Mouse (Mus musculus): ENCODE measurements around the gene Wfdc16. TPM values are rescaled to one million over a fixed set of nuclear protein-coding genes. Genes with fewer than 3 reads are reported as not detected.
A peak's percentile ranks its signal among the peaks of the same experiment; 100 is the strongest.

Wfdc16 gene
- total and polyA plus RNA-seq, 2 experiments, result 0.07 TPM; not detected in 1

DNA sequence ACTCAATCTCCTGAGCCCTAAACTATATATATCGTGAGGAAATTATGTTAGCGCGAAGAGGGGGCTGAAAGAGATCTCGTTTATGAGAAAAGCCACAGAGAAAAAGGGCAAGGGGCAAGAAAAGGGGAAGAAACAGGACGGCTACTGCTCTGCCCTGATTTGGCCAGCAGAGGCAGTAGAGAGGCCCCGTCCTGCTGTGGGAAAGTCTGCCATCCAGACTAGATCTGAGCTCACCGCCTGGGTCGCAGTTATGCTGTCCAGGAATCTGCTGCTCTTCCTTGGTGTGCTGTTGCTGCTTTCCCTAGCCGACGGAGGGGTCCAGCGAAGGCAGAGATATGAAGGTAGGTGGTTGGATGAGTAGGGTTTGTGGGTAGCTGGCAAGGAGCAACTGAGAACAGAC lies 17.3 kb upstream of the Wfdc16 start, which contains the start of gene Wfdc10:
Gene Wfdc10, plus strand, starts transcription at position 189 of the 400 bp plus-strand sequence.
- H3K9ac ChIP-seq (ENCODE audit: low read depth, low read length), result no peak within 1 kb of the TSS
- DNase-seq (ENCODE audit: extremely low read depth, low read depth, low spot score), result no peak
- TF ChIP-seq POLR2A (IDR thresholded peaks at IDR 0.05; ENCODE audit: extremely low read depth, insufficient read depth, low read length) (no peak), CTCF (IDR thresholded peaks at IDR 0.05; ENCODE audit: low read depth, low read length) (peak; percentile 82)
- no peaks in the 10 kb centered on the region for H3K27me3 ChIP-seq (ENCODE audit: control insufficient read depth, insufficient read depth, low read length)
- no peaks in the 10 kb centered on the region for H3K79me2 ChIP-seq (ENCODE audit: control insufficient read depth, insufficient read depth, low read length)
- H3K4me1 ChIP-seq (ENCODE audit: control insufficient read depth, insufficient read depth, low read length), result no peaks in the 10 kb centered on the region
- H3K4me3 ChIP-seq (ENCODE audit: insufficient read depth, low read depth, low read length), result no peak within 1 kb of the TSS
- H3K36me3 ChIP-seq (ENCODE audit: control insufficient read depth, insufficient read depth, low read length), result no peaks in the 10 kb centered on the region
- H3K27ac ChIP-seq (replicated peaks; ENCODE audit: insufficient read depth, low read depth, low read length), result no peak within 1 kb of the TSS
- 17% methylated on average over 11 of the region's 11 CpGs for WGBS

DNA sequence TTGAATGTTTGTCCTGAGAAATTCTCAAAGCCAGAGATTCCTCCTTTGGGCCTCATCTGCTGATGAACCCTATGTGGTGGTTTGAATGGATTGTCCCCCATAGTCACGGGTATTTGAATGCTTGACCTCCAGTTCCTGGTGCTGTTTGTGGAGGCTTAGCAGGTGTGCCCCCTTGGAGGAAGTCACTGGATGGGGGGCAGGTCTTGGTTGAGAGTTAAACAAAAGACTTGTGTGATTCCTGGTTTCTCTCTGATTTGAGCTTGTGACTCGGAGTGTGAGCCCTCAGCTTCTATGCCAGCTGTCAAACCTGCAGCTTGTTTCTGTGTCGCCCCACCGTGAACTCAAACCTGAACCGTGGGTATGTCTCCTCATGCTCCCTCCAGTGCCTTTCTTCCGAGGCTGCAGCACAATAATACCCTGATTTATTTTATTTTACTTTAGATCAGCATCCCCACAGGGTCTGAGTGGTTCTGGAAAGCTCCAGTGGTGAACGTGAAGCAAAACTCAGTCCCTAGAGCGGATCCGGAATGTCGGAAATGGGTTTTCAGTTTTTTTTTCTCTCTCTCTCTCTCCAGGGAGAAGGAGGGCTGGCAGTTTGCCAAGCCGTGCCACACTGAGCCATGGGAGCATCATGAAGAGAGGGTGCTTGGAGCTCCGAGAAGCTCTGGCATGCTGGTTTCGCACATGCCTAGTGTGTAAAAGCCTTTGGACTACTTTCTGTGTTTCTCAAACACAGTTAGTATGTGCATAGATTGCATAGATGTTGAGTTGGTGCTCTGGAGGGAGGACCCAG lies 3.5 kb upstream of the Wfdc16 start:
- 87% methylated on average over 13 of the region's 13 CpGs for WGBS
- TF ChIP-seq POLR2A (IDR thresholded peaks at IDR 0.05; ENCODE audit: extremely low read depth, insufficient read depth, low read length) (no peak), CTCF (IDR thresholded peaks at IDR 0.05; ENCODE audit: low read depth, low read length) (no peak)

DNA sequence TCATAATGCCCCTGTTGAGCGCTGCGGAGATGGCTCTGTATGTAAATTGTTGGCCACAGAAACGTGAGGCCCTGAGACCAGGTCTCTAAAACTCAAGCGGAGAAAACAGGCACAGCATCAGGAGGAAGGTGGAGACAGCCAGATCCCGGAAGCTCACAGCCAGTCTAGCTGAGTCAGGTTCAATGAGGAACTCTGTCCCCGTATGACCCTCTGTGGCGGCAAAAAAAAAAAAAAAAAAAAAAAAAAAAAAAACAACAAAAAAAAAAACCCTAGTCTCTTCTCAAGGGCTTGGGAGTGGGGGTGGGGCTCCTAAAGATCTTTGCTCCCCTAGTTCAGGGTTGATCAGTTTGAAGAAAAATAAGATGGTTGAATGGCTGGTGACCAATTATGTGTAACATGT lies 2.5 kb upstream of the Wfdc16 start:
- H3K36me3 ChIP-seq (ENCODE audit: control insufficient read depth, insufficient read depth, low read length), result no peaks in the 10 kb centered on the region
- DNase-seq (ENCODE audit: extremely low read depth, low read depth, low spot score), result peak; percentile 16
- no peaks in the 10 kb centered on the region for H3K79me2 ChIP-seq (ENCODE audit: control insufficient read depth, insufficient read depth, low read length)
- TF ChIP-seq CTCF (IDR thresholded peaks at IDR 0.05; ENCODE audit: low read depth, low read length), result no peak
- H3K4me1 ChIP-seq (ENCODE audit: control insufficient read depth, insufficient read depth, low read length), result no peaks in the 10 kb centered on the region
- H3K4me3 ChIP-seq (ENCODE audit: insufficient read depth, low read depth, low read length), result no peak overlapping the region
- no peak overlapping the region for H3K27ac ChIP-seq (replicated peaks; ENCODE audit: insufficient read depth, low read depth, low read length)
- H3K27me3 ChIP-seq (ENCODE audit: control insufficient read depth, insufficient read depth, low read length), result no peaks in the 10 kb centered on the region
- 63% methylated on average over 7 of the region's 7 CpGs for WGBS
- H3K9ac ChIP-seq (ENCODE audit: low read depth, low read length), result no peak overlapping the region

More for the DNA sequence above, 3.5 kb upstream of the Wfdc16 start:
- H3K36me3 ChIP-seq (ENCODE audit: control insufficient read depth, insufficient read depth, low read length), result no peaks in the 10 kb centered on the region
- no peak overlapping the region for H3K9ac ChIP-seq (ENCODE audit: low read depth, low read length)
- H3K27me3 ChIP-seq (ENCODE audit: control insufficient read depth, insufficient read depth, low read length), result no peaks in the 10 kb centered on the region
- no peak for DNase-seq (ENCODE audit: extremely low read depth, low read depth, low spot score)
- no peak overlapping the region for H3K27ac ChIP-seq (replicated peaks; ENCODE audit: insufficient read depth, low read depth, low read length)
- no peak overlapping the region for H3K4me3 ChIP-seq (ENCODE audit: insufficient read depth, low read depth, low read length)
- no peaks in the 10 kb centered on the region for H3K79me2 ChIP-seq (ENCODE audit: control insufficient read depth, insufficient read depth, low read length)
- no peaks in the 10 kb centered on the region for H3K4me1 ChIP-seq (ENCODE audit: control insufficient read depth, insufficient read depth, low read length)

DNA sequence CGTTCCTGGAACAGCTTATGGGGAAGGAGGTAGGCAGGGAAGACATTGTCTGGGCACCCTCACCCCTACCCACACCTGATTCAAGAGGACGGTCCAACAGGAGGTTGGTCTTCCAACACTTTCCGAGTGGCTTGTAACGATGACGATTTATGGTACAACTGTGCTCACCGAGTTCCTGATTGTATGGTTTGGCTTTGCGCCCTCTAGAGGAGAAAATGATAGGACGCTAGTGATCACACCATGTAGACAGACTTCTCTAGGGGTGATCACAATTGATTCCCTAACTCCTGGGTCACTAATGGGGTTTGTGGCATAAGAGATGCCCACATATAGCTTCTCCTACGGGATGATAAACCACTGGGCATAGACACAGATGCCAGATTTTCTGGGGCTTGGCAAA lies 3.3 kb downstream of the Wfdc16 start:
- Histone ChIP-seq H3K79me2 (ENCODE audit: control insufficient read depth, insufficient read depth, low read length) (no peaks in the 10 kb centered on the region), H3K27me3 (ENCODE audit: control insufficient read depth, insufficient read depth, low read length) (no peaks in the 10 kb centered on the region), H3K4me3 (ENCODE audit: insufficient read depth, low read depth, low read length) (no peak overlapping the region), H3K9ac (ENCODE audit: low read depth, low read length) (no peak overlapping the region), H3K4me1 (ENCODE audit: control insufficient read depth, insufficient read depth, low read length) (no peaks in the 10 kb centered on the region), H3K27ac (replicated peaks; ENCODE audit: insufficient read depth, low read depth, low read length) (no peak overlapping the region), H3K36me3 (ENCODE audit: control insufficient read depth, insufficient read depth, low read length) (no peaks in the 10 kb centered on the region)
- DNase-seq (ENCODE audit: extremely low read depth, low read depth, low spot score), result no peak
- no peak for TF ChIP-seq CTCF (IDR thresholded peaks at IDR 0.05; ENCODE audit: low read depth, low read length)
- TF ChIP-seq POLR2A (IDR thresholded peaks at IDR 0.05; ENCODE audit: extremely low read depth, insufficient read depth, low read length), result no peak
- 83% methylated on average over 9 of the region's 9 CpGs for WGBS

DNA sequence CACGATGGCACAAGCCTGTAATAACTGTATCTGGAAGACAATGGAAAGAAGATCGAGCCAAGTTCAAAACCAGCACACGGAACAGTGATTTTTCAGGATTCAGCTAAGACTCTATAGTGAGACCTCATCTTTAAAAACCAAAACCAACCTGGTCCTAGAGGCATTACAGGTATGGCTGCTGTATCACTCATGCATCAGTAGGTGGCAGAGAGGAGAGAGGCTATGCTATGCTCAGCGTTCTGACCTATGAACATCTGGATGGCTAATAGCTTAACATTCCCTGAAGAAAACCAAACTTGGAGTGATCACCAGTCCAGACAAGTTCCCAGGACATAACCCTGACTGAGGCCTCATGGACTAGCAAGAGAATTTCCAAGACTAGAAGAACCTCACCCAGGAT lies 16.8 kb downstream of the Wfdc16 start:
- 82% methylated on average over 4 of the region's 4 CpGs for WGBS

DNA sequence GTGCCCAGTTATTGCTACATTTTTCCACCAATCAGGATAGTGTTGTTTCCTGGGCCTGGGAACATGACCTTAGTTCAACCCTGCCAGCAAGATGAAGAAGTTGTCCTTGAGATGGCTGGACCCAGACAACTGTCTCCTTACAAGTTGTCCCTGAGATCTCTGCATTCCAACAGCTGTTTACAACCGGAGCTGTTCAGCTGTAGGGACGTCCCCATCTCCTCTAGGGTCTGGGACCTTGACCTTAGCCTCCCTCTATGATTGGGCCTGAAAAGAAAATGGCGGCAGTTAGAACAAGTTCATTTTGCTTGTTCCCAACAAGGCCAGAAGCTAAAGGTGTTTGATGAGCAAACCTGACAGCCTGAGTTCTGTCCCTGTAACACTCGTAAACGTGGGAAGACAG lies 19.5 kb downstream of the Wfdc16 start:
- WGBS, result 67% methylated on average over 5 of the region's 5 CpGs
- no peaks in the 10 kb centered on the region for H3K4me1 ChIP-seq (ENCODE audit: control insufficient read depth, insufficient read depth, low read length)
- TF ChIP-seq POLR2A (IDR thresholded peaks at IDR 0.05; ENCODE audit: extremely low read depth, insufficient read depth, low read length) (no peak), CTCF (IDR thresholded peaks at IDR 0.05; ENCODE audit: low read depth, low read length) (no peak)
- H3K27me3 ChIP-seq (ENCODE audit: control insufficient read depth, insufficient read depth, low read length), result no peaks in the 10 kb centered on the region
- H3K36me3 ChIP-seq (ENCODE audit: control insufficient read depth, insufficient read depth, low read length), result no peaks in the 10 kb centered on the region
- no peak overlapping the region for H3K9ac ChIP-seq (ENCODE audit: low read depth, low read length)
- no peaks in the 10 kb centered on the region for H3K79me2 ChIP-seq (ENCODE audit: control insufficient read depth, insufficient read depth, low read length)
- DNase-seq (ENCODE audit: extremely low read depth, low read depth, low spot score), result no peak
- no peak overlapping the region for H3K4me3 ChIP-seq (ENCODE audit: insufficient read depth, low read depth, low read length)
- H3K27ac ChIP-seq (replicated peaks; ENCODE audit: insufficient read depth, low read depth, low read length), result no peak overlapping the region

More for the DNA sequence above, 16.8 kb downstream of the Wfdc16 start:
- Histone ChIP-seq H3K27ac (replicated peaks; ENCODE audit: insufficient read depth, low read depth, low read length) (no peak overlapping the region), H3K79me2 (ENCODE audit: control insufficient read depth, insufficient read depth, low read length) (no peaks in the 10 kb centered on the region), H3K9ac (ENCODE audit: low read depth, low read length) (no peak overlapping the region), H3K27me3 (ENCODE audit: control insufficient read depth, insufficient read depth, low read length) (no peaks in the 10 kb centered on the region), H3K4me1 (ENCODE audit: control insufficient read depth, insufficient read depth, low read length) (no peaks in the 10 kb centered on the region), H3K36me3 (ENCODE audit: control insufficient read depth, insufficient read depth, low read length) (no peaks in the 10 kb centered on the region), H3K4me3 (ENCODE audit: insufficient read depth, low read depth, low read length) (no peak overlapping the region)
- TF ChIP-seq CTCF (IDR thresholded peaks at IDR 0.05; ENCODE audit: low read depth, low read length), result no peak
- TF ChIP-seq POLR2A (IDR thresholded peaks at IDR 0.05; ENCODE audit: extremely low read depth, insufficient read depth, low read length), result no peak
- no peak for DNase-seq (ENCODE audit: extremely low read depth, low read depth, low spot score)
